Comparison of ENCODE assay signal across 8 mouse cellular contexts in genomic region chr9:30940328-30940727, GRCm38 (mm10). TPM values are rescaled to one million over a fixed set of nuclear protein-coding genes. Genes with fewer than 3 reads are reported as not detected.
DNase-seq lines count a peak whose midpoint lies in the region; ATAC-seq and TF ChIP-seq lines count a peak whose summit lies in the region.

No protein-coding gene starts in this region.

- no peak overlapping the region for H3K4me2 ChIP-seq in liver, embryonic 12.5 days

- H3K27me3 ChIP-seq in liver, embryonic 12.5 days (replicated peaks), result peaks cover 61% of the 10 kb centered on the region
- H3K27me3 ChIP-seq in testis, adult 2 months (ENCODE audit: control insufficient read depth, insufficient read depth, low read length), result no peaks in the 10 kb centered on the region

- intact Hi-C loops in left cerebral cortex, postnatal 10 days (cut with DNase I), result loop anchor here (10.0 kb wide), 1 partner anchor 496 kb away; no protein-coding TSS in a partner anchor

- ATAC-seq in liver, embryonic 12.5 days, result no peak

- peaks cover 4% of the 10 kb centered on the region; the same call in 1 of the 2 replicates for H3K4me1 ChIP-seq in liver, embryonic 12.5 days
- H3K4me1 ChIP-seq in testis, adult 2 months (ENCODE audit: control insufficient read depth, insufficient read depth, low read length), result peaks cover 14% of the 10 kb centered on the region

- no peak overlapping the region for H3K27ac ChIP-seq in liver, embryonic 12.5 days
- no peak overlapping the region for H3K27ac ChIP-seq in testis, adult 2 months (ENCODE audit: control insufficient read depth, insufficient read depth, low read depth, low read length)

- H3K4me3 ChIP-seq in liver, embryonic 12.5 days, result no peak overlapping the region
- H3K4me3 ChIP-seq in testis, adult 2 months (ENCODE audit: control insufficient read depth, low read depth, low read length), result no peak overlapping the region

- WGBS in liver, embryonic 12.5 days (ENCODE audit: insufficient replicate concordance), result 7% methylated on average over 6 of the region's 6 CpGs

- TF ChIP-seq POLR2A in testis, adult 2 months (IDR thresholded peaks at IDR 0.05; ENCODE audit: control insufficient read depth, low read depth, low read length), result no peak

- peak; percentile 66; the same call in 1 of the 2 replicates for TF ChIP-seq CTCF in testis, adult 2 months (IDR thresholded peaks at IDR 0.05; ENCODE audit: control insufficient read depth, insufficient read depth, insufficient replicate concordance, low read depth, low read length)

- peak; percentile 70 for DNase-seq in liver
- DNase-seq in cerebellum, adult 9-10 months, result peak; percentile 86
- DNase-seq in frontal cortex, postnatal 10 days (ENCODE audit: low spot score in 2 of 2), result peak; percentile 62 to 85
- DNase-seq in hindlimb bud, embryonic 11.5 days (ENCODE audit: extremely low spot score, low read depth, low spot score), result peak; percentile 95
- DNase-seq in left cerebral cortex, postnatal 10 days (ENCODE audit: extremely low spot score in 1 of 2, low spot score in 2 of 2), result peak; percentile 84 to 88
- DNase-seq in naive thymus-derived CD4-positive, alpha-beta T cell, adult 2 months (ENCODE audit: low read depth), result peak; percentile 46

- H3K9me3 ChIP-seq in liver, embryonic 12.5 days (replicated peaks), result no peaks in the 10 kb centered on the region

- H3K9ac ChIP-seq in liver, embryonic 12.5 days, result no peak overlapping the region

- no peaks in the 10 kb centered on the region for H3K36me3 ChIP-seq in liver, embryonic 12.5 days
- no peaks in the 10 kb centered on the region for H3K36me3 ChIP-seq in testis, adult 2 months (ENCODE audit: control insufficient read depth, insufficient read depth, low read length)

RNA-seq across cellular contexts. Expression of gene Adamts8, which starts 2.0 kb away (rescaled TPM):
- 0.13 and 0.16 TPM in 2 replicates for polyA plus RNA-seq in liver, embryonic 12.5 days (2016; fragmentation: Nextera tagmentation; extraction: Ambion mirVana)
- 10 to 100 TPM; 11.3 to 12.4 TPM for total RNA-seq in left cerebral cortex, postnatal 10 days (2021)
- polyA plus RNA-seq in testis, adult 2 months (2012; rRNA removed), result 0.28 and 0.29 TPM in 2 replicates

RNA-seq across cellular contexts. Expression of gene Adamts15, which starts 18.1 kb away (rescaled TPM):
- 0.99 and 1.5 TPM in 2 replicates for polyA plus RNA-seq in liver, embryonic 12.5 days (2016; fragmentation: Nextera tagmentation; extraction: Ambion mirVana)
- 10 to 100 TPM in 1 of 2 experiments, 1 to 10 TPM in 1; 9.2 to 11.6 TPM for total RNA-seq in left cerebral cortex, postnatal 10 days (2021)
- polyA plus RNA-seq in testis, adult 2 months (2012; rRNA removed), result 0.58 and 0.87 TPM in 2 replicates
